Mouse (Mus musculus) T-cell, adult 66 days (primary cell): ENCODE results near the gene Ky. TPM values are rescaled to one million over a fixed set of nuclear protein-coding genes. Genes with fewer than 3 reads are reported as not detected.

Experiments
- total RNA-seq, 2 experiments: library from RNA; stranded (reverse); gene quantifications; 3 replicates in 1 of 2; 4 replicates in 1 of 2; pipeline ENCODE4 v1.2.4; 2023

The Ky gene
- under 1 TPM in 1 of 2 experiments, not detected in 1; 0.09 TPM for total RNA-seq

GRCm38 (mm10) chr9:102505700-102506585 lies at the start of gene Ky:
TSS of gene Ky (plus strand) at chr9:102505750.

Other genes with a start within 250 kb of the Ky start
- gene Ephb1, start 151.1 kb upstream of the Ky start, total RNA-seq, result not detected
- gene Anapc13, start 120.5 kb downstream of the Ky start, total RNA-seq, result 10 to 100 TPM; 56.2 to 75.1 TPM
- gene Cep63, start 120.8 kb downstream of the Ky start, total RNA-seq, result 10 to 100 TPM; 50.4 to 72.6 TPM
- not detected for gene Amotl2, start 210.9 kb downstream of the Ky start, total RNA-seq